Mouse (Mus musculus): Measurements from ENCODE around the gene Cblb. TPM values are rescaled to one million over a fixed set of nuclear protein-coding genes. Genes with fewer than 3 reads are reported as not detected.

The Cblb gene
- total RNA-seq, 2 experiments from 2014 or later = 16.2 to 19.4 TPM

- no peak for DNase-seq
Measured at GRCm38 (mm10) chr16:52076652-52077051, 45.6 kb downstream of the Cblb start.

- DNase-seq = no peak
Measured at GRCm38 (mm10) chr16:52077901-52078300, 46.9 kb downstream of the Cblb start.

- no peak for DNase-seq
Measured at GRCm38 (mm10) chr16:52078758-52079474, 47.9 kb downstream of the Cblb start.

GRCm38 (mm10) chr16:52079475-52079823, 48.4 kb downstream of the Cblb start:
- DNase-seq = no peak

- no peak for DNase-seq
Measured at GRCm38 (mm10) chr16:52080619-52081395, 49.8 kb downstream of the Cblb start.

- no peak for DNase-seq
Measured at GRCm38 (mm10) chr16:52081756-52082155, 50.7 kb downstream of the Cblb start.

- no peak for DNase-seq
Measured at GRCm38 (mm10) chr16:52086793-52087450, 55.9 kb downstream of the Cblb start.

GRCm38 (mm10) chr16:52089354-52089753, 58.3 kb downstream of the Cblb start:
- DNase-seq = no peak

- no peak for DNase-seq
Measured at GRCm38 (mm10) chr16:52090899-52091298, 59.9 kb downstream of the Cblb start.

- DNase-seq = no peak
Measured at GRCm38 (mm10) chr16:52093325-52094253, 62.6 kb downstream of the Cblb start.

- DNase-seq = peak; percentile 13
Measured at GRCm38 (mm10) chr16:52094735-52095459, 63.9 kb downstream of the Cblb start.

- DNase-seq = no peak
Measured at GRCm38 (mm10) chr16:52095643-52096042, 64.6 kb downstream of the Cblb start.

- DNase-seq = no peak
Measured at GRCm38 (mm10) chr16:52100466-52100865, 69.4 kb downstream of the Cblb start.

GRCm38 (mm10) chr16:52104608-52105007, 73.6 kb downstream of the Cblb start:
- DNase-seq = no peak

- no peak for DNase-seq
Measured at GRCm38 (mm10) chr16:52107836-52108235, 76.8 kb downstream of the Cblb start.

GRCm38 (mm10) chr16:52114473-52114872, 83.4 kb downstream of the Cblb start:
- no peak for DNase-seq

GRCm38 (mm10) chr16:52119003-52119402, 88.0 kb downstream of the Cblb start:
- no peak for DNase-seq

- DNase-seq = no peak
Measured at GRCm38 (mm10) chr16:52124974-52125373, 93.9 kb downstream of the Cblb start.

GRCm38 (mm10) chr16:52125896-52126295, 94.9 kb downstream of the Cblb start:
- no peak for DNase-seq

GRCm38 (mm10) chr16:52129357-52129905, 98.4 kb downstream of the Cblb start:
- DNase-seq = no peak

All from gastrocnemius, postnatal 10 days (tissue).